Mouse (Mus musculus) forebrain, embryonic 15.5 days (tissue): ENCODE results near the gene Ccdc186. TPM values are rescaled to one million over a fixed set of nuclear protein-coding genes. Genes with fewer than 3 reads are reported as not detected.

Source experiments
- ATAC-seq: fragments of 200-750 bp; cut with Nextera tagmentation; replicated peaks from 2 replicates; pipeline ENCODE4 v1.8.0; 2017; ENCODE audit warnings: mild to moderate bottlenecking, moderate TSS enrichment, moderate library complexity
- H3K27ac ChIP-seq: fragments of 300-500 bp; sonication (generic); replicated peaks from 2 replicates; pipeline ENCODE4 v1.5.1; 2015; ENCODE audit warnings: mild to moderate bottlenecking, inconsistent platforms
- H3K27me3 ChIP-seq: fragments of 300-500 bp; sonication (generic); 2 replicates; pipeline ENCODE4 v1.6.1; 2015; ENCODE audit warnings: inconsistent platforms
- H3K36me3 ChIP-seq: fragments of 300-500 bp; sonication (generic); 2 replicates; pipeline ENCODE4 v1.6.1; 2015; ENCODE audit warnings: mild to moderate bottlenecking, inconsistent platforms
- H3K4me1 ChIP-seq: fragments of 300-500 bp; sonication (generic); 2 replicates; pipeline ENCODE4 v1.6.1; 2015; ENCODE audit warnings: inconsistent platforms
- H3K4me2 ChIP-seq: fragments of 300-500 bp; sonication (generic); replicated peaks from 2 replicates; pipeline ENCODE4 v1.6.1; 2015; ENCODE audit warnings: mild to moderate bottlenecking, inconsistent platforms
- H3K4me3 ChIP-seq: fragments of 300-500 bp; sonication (generic); 2 replicates; pipeline ENCODE4 v1.5.1; 2015; ENCODE audit warnings: mild to moderate bottlenecking, inconsistent platforms
- H3K9ac ChIP-seq: fragments of 300-500 bp; sonication (generic); replicated peaks from 2 replicates; pipeline ENCODE4 v1.6.1; 2015; ENCODE audit warnings: mild to moderate bottlenecking, inconsistent platforms
- H3K9me3 ChIP-seq: fragments of 300-500 bp; sonication (generic); 2 replicates; pipeline ENCODE4 v1.6.1; 2016; ENCODE audit warnings: inconsistent platforms
- WGBS: fragments of 180-500 bp; shearing (Covaris S2); methylation state at CpG from one replicate; pipeline ENCODE4 v1.1.7; 2015; ENCODE audit warnings: mixed read lengths; 5-methylcytosine and 5-hydroxymethylcytosine counted together
- polyA plus RNA-seq: library from polyadenylated mRNA; unstranded; fragments of >200 nt; fragmentation: Nextera tagmentation; extraction: Ambion mirVana; gene quantifications from 2 replicates; pipeline ENCODE4 v1.2.1, GENCODE M21; 2015

The Ccdc186 gene
- polyA plus RNA-seq, 1 experiment from 2014 or later, result 27.6 TPM

DNA sequence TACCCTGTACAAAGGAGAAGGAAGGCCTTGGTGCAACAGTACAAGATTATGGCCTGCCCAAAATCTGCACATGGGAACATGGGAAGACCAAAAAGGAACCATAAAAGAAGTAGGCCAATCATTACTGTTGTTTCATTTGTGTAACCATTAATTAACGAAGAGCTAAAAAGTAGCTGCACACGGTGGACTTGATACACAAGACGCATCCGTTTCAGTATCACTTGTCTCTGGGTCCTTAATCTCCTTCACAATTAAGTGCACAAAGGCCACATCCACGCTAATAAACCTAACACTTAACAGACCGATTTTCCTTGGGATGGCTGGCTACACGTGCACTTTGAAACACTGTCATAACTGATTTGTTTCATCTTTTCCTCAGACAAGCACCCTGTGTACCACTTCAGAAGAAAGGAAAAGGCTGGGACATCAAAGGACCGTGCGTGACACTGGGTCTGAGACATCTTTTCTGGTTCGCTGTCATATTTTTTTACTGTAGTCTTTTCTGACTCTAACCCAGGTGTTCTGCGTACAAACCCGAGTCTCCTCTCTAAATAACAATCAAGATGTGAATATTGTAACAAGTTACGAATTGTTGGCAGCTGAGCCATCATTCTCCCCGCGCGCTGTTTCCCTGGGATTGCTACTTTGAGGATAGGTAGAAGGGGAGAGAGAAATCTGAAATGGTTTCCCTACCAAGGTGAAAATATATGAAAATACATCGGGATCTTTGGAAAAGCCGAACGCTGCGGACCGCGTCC, 771 bp downstream of the Ccdc186 start:
- no peak for ATAC-seq
- WGBS, result 4% methylated on average over 22 of the region's 22 CpGs
- Histone ChIP-seq H3K27ac (peak overlapping the region; percentile 93), H3K4me1 (peaks cover 44% of the 10 kb centered on the region), H3K4me3 (peak overlapping the region; percentile 96), H3K36me3 (no peaks in the 10 kb centered on the region), H3K9ac (peak overlapping the region; percentile 94), H3K4me2 (peak overlapping the region; percentile 60), H3K9me3 (no peaks in the 10 kb centered on the region), H3K27me3 (no peaks in the 10 kb centered on the region)

DNA sequence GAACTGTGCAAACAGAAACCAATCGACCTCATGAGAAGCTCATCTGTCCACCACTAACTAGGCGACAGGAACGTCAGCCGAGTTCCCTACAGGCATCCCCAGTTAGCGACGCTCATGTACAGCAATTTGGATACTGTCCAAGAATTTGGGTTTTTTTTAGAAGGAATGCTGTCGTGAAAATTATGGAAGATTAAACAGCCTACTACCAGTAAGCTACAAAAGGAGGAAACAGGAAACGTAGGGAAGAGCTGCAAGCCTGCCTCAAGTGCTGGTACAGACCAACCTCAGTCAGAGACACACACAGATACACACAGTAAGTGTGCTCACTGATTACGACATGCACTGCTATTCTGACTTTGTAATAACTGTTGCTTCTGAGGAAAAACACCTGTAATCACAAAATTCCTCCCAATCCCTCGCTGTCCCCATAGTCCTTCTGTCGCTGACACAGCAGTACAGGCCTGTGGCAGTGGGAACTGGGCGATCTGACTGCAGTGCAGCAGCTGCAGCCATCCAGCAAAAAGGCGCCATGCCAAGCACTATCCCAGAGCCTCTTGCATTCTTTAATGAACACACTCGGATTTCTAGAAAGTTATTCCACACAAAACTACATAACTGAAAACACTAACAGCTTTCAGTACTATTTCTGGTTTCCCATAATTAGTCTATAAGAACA, 4.0 kb downstream of the Ccdc186 start:
- peaks cover under 1% of the 10 kb centered on the region; the same call in 1 of the 2 replicates for H3K36me3 ChIP-seq
- H3K4me2 ChIP-seq, result peak overlapping the region; percentile 24; the same call in 1 of the 2 replicates
- no peak for ATAC-seq
- H3K9me3 ChIP-seq, result no peaks in the 10 kb centered on the region
- H3K27me3 ChIP-seq, result no peaks in the 10 kb centered on the region
- H3K4me3 ChIP-seq, result no peak overlapping the region
- WGBS, result 28% methylated on average over 14 of the region's 14 CpGs
- peaks cover 44% of the 10 kb centered on the region for H3K4me1 ChIP-seq
- H3K27ac ChIP-seq, result peak overlapping the region; percentile 37
- no peak overlapping the region for H3K9ac ChIP-seq

DNA sequence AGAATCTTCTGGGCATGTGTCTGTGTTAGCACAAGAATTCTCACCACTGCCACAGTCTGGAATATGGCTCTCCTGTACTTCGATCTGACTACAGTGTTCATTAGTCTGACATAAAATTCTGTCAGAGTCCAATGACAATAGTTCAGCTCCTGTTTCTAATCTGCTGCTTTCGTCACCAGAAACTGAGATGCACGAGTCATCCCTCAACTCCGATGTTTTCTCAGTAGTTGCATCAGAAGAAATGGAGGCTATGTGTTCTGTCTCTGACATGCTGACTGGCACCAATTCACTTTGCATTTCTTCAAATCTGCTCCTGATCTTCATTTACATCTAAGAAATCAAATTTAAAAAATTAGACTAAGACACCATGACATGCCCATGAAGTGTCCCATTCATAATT, 8.6 kb downstream of the Ccdc186 start:
- Histone ChIP-seq H3K27ac (no peak overlapping the region), H3K27me3 (no peaks in the 10 kb centered on the region), H3K4me2 (no peak overlapping the region), H3K9ac (no peak overlapping the region), H3K4me3 (no peak overlapping the region), H3K4me1 (peaks cover 17% of the 10 kb centered on the region), H3K9me3 (no peaks in the 10 kb centered on the region), H3K36me3 (peaks cover 15% of the 10 kb centered on the region)
- no peak for ATAC-seq
- 85% methylated on average over 4 of the region's 4 CpGs for WGBS

DNA sequence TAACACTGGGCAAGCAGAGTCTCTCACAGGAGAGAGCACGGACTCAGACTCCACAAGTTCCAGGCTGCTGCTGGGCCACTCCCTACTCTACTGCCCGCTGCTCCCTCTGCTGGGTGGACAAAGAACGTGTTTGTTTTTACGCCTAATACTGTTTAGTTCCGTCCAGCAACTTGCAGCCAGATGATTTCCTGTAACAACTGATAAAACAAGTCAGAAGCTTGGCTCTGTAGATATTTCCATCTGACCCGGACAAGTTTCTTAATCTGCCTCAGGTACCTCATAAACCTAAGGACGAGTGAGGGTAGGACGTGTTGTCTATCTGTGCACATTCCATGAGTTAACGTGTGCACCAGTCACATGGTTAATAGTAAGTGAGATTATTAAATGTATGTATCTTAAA, 10.4 kb downstream of the Ccdc186 start:
- WGBS, result 43% methylated on average over 9 of the region's 9 CpGs
- Histone ChIP-seq H3K9me3 (no peaks in the 10 kb centered on the region), H3K27me3 (no peaks in the 10 kb centered on the region), H3K27ac (no peak overlapping the region), H3K4me1 (no peaks in the 10 kb centered on the region), H3K4me2 (no peak overlapping the region), H3K36me3 (peaks cover 31% of the 10 kb centered on the region), H3K9ac (no peak overlapping the region), H3K4me3 (no peak overlapping the region)
- ATAC-seq, result no peak

DNA sequence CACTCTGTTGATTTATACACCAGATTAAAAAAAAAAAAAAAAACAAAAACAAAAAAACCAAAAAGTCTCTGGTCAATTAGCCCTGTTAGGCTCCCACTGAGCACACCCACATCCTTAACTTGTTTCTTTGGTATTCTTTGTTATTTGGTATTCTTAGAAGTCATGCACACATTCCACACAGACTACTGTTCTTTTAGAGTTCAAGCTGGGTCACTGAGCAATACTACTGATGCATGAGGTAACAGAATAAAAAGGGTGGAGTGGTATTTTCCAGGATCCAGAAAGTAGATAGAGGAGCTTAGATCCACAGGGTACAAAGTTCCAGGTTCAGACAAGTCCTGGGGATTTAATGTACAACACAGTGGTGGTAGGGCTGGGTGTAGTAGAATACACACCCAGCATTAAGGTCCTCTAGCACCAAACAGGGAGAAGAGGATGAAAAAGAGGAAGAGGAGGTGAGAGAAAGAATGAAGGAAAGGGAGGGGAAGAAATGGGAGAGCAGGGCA, 11.3 kb downstream of the Ccdc186 start:
- Histone ChIP-seq H3K36me3 (peaks cover 38% of the 10 kb centered on the region), H3K4me2 (no peak overlapping the region), H3K9me3 (no peaks in the 10 kb centered on the region), H3K4me1 (no peaks in the 10 kb centered on the region), H3K9ac (no peak overlapping the region), H3K27me3 (no peaks in the 10 kb centered on the region), H3K4me3 (no peak overlapping the region), H3K27ac (no peak overlapping the region)
- no peak for ATAC-seq

DNA sequence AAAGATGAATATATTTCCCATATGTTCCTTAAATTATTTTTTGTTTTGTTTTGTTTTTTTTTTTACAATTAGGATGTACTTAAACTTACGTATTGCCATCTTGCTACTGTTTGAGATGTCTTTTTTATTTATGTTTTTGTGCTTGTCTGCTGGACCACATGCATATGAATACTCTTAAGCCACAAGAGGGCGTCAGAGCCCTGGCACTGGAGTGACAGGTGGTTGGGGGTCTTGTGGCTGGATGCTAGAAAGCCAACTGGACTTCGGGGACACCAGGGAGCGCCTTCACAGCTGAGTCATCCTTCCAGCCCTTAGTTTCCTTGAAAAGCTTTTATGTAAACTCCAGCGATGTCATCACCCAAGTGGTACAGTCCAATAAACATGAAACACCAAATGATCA, 13.2 kb downstream of the Ccdc186 start:
- H3K4me3 ChIP-seq, result no peak overlapping the region
- WGBS, result 55% methylated on average over 5 of the region's 5 CpGs
- H3K36me3 ChIP-seq, result peaks cover 50% of the 10 kb centered on the region
- no peaks in the 10 kb centered on the region for H3K9me3 ChIP-seq
- no peak overlapping the region for H3K4me2 ChIP-seq
- ATAC-seq, result no peak
- H3K27ac ChIP-seq, result no peak overlapping the region
- H3K27me3 ChIP-seq, result no peaks in the 10 kb centered on the region
- no peak overlapping the region for H3K9ac ChIP-seq
- no peaks in the 10 kb centered on the region for H3K4me1 ChIP-seq

DNA sequence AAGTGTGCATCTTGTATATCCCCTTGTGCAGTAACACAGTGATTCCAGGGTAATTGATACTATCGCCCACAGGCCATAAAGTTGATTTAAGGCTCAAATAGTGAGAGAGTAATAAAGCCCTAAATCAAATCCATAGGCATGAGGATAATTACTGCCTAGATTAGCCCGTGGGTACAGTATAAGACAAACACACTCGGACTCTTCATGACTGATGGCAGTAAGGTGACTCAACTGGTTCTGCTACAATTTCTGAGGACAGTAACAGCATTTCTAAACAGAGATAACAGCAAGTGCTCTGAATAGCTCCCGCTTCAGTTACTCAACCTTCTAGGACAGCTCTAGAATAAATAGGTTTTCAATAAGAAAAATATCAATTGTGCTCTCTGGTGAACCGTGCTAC, 14.9 kb downstream of the Ccdc186 start:
- Histone ChIP-seq H3K27me3 (no peaks in the 10 kb centered on the region), H3K4me1 (no peaks in the 10 kb centered on the region), H3K9ac (no peak overlapping the region), H3K9me3 (no peaks in the 10 kb centered on the region), H3K27ac (no peak overlapping the region), H3K4me3 (no peak overlapping the region), H3K36me3 (peaks cover 45% of the 10 kb centered on the region), H3K4me2 (no peak overlapping the region)
- WGBS, result 93% methylated on average over 5 of the region's 5 CpGs
- no peak for ATAC-seq

DNA sequence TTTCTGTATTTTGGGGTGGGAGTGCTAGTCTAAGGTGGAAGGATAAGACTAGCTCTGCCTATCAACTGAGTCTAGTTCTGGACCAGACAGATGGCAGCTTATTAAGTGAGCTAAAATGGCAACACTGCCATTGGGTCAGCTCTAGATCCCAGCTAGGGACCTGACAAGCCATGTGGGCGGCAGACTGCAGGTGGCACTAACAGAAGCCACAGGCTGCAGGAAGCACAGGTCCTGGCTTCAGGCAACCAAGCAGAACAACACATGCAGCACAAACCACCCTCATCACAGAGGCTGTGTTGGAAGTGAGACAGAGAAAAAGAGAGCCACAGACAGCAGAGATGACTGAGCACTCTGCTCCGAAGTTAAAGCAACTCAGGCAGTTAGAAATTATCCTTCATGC, 16.6 kb downstream of the Ccdc186 start:
- Histone ChIP-seq H3K4me1 (no peaks in the 10 kb centered on the region), H3K9ac (no peak overlapping the region), H3K27ac (no peak overlapping the region), H3K4me2 (no peak overlapping the region), H3K9me3 (no peaks in the 10 kb centered on the region), H3K36me3 (peaks cover 60% of the 10 kb centered on the region), H3K4me3 (no peak overlapping the region), H3K27me3 (no peaks in the 10 kb centered on the region)
- 88% methylated on average over 2 of the region's 2 CpGs for WGBS
- ATAC-seq, result no peak

DNA sequence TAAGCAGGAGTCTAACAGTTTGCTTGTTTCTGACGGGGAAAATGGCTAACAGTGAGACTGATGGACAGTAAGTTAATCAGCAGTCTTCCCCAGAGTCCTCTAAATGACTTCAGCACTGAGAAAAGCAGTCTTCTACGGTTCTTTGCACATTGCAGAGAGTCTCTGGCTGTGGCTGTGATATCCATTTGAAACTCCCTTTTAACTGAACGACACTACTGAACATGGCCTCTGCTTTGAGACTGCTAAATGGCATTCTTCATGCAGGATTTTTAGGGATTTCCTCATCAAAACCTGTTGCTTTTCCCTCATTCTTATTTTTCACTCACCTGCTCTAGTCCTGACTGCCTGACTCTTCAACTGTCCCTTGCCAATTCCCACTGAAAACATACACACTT, 19.6 kb downstream of the Ccdc186 start:
- no peak overlapping the region for H3K9ac ChIP-seq
- peaks cover 62% of the 10 kb centered on the region for H3K36me3 ChIP-seq
- no peak overlapping the region for H3K27ac ChIP-seq
- no peaks in the 10 kb centered on the region for H3K4me1 ChIP-seq
- no peak overlapping the region for H3K4me2 ChIP-seq
- no peak overlapping the region for H3K4me3 ChIP-seq
- no peaks in the 10 kb centered on the region for H3K27me3 ChIP-seq
- no peaks in the 10 kb centered on the region for H3K9me3 ChIP-seq
- WGBS, result 63% methylated on average over 3 of the region's 3 CpGs
- ATAC-seq, result no peak

DNA sequence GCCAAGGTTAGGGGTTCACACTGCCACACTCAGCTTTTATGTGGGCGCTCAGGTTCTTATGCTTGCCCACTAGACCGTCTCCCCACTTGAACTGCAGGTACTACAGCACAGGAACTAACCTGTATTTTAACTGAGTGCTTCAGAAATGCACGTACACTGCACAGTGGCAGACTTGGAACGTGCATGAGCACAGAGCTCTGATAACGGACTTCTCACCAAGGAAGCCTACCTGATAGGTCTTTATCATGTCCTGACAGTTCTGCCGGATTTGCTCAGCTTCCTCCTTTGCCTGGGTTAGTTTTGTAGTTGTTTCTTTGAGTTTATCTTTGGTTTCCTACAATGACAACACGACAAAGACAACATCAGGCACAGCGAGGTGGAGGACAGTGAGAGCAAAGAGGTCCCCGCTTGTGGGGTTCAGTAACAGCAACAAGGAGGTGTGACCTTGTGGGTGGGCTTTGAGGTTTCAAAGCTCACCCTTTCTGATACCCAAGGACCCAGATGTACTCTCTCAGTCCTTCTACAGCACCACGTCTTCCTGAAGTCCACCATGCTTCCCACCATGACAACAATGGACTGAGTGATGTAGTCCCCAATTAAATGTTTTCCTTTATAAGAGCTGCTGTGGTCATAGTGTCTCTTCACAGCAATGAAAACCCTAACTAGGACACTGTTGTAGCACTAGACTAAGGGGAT, 20.2 kb downstream of the Ccdc186 start:
- 90% methylated on average over 10 of the region's 10 CpGs for WGBS
- Histone ChIP-seq H3K4me3 (no peak overlapping the region), H3K27me3 (no peaks in the 10 kb centered on the region), H3K4me1 (no peaks in the 10 kb centered on the region), H3K36me3 (peaks cover 59% of the 10 kb centered on the region), H3K9me3 (no peaks in the 10 kb centered on the region), H3K27ac (no peak overlapping the region), H3K9ac (no peak overlapping the region), H3K4me2 (no peak overlapping the region)
- ATAC-seq, result no peak

DNA sequence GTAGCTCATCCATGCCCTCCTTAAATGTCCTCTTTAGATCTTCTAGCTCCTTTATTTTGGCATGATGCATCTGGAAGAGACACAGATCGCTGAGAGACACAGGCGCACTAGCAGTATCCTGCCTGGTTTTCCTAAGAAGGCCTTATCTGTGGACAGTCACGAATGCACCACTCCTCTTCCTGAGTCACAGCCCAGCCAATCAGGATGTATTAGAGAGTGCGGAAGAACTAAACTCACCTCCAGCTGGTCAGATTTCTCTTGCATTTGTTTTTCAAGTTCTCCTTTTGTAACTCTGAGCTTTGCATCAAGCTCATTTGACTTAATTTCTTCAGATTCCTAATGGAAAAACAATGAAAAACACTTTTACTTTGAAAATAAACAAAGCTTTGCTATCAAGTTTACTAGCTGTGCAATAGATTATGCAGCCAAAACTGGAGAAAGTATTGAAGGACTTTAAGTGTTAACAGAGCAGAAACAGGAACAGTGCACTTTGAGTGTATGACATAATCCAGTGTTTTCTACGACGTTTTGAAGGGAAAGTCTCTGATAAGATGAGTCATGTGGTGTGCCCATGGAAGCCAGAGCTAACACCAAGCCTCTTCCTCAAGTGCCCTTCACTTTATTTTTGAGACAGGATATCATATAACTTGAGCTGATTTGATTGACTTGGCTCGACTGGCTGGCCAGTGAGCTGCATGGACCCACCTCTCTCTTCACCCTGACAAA, 20.9 kb downstream of the Ccdc186 start:
- Histone ChIP-seq H3K4me3 (no peak overlapping the region), H3K4me1 (no peaks in the 10 kb centered on the region), H3K27ac (no peak overlapping the region), H3K9me3 (no peaks in the 10 kb centered on the region), H3K27me3 (no peaks in the 10 kb centered on the region), H3K4me2 (no peak overlapping the region), H3K9ac (no peak overlapping the region), H3K36me3 (peaks cover 59% of the 10 kb centered on the region)
- WGBS, result 87% methylated on average over 7 of the region's 7 CpGs
- ATAC-seq, result no peak

DNA sequence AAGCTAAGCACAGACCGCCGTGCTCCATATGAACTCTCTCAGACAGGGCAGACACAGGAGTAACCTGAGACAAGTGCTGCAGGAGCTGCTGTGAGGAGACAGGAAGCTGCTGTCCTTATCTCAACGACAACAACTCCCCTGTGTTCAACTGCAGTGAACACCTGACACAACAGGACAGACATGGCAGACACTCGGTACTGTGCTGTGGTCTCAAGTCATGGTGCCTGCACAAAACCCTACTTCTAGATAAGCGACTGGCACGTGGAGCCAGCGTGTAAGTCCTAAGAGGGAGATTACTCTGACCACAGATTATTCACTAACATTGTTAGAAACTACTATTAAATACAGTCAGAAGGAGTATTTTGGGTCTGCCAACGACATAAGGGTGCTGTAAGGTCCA, 21.8 kb downstream of the Ccdc186 start:
- no peaks in the 10 kb centered on the region for H3K27me3 ChIP-seq
- H3K4me2 ChIP-seq, result no peak overlapping the region
- no peak overlapping the region for H3K27ac ChIP-seq
- no peak overlapping the region for H3K9ac ChIP-seq
- H3K36me3 ChIP-seq, result peaks cover 61% of the 10 kb centered on the region
- no peak overlapping the region for H3K4me3 ChIP-seq
- 93% methylated on average over 8 of the region's 8 CpGs for WGBS
- no peaks in the 10 kb centered on the region for H3K4me1 ChIP-seq
- ATAC-seq, result no peak
- H3K9me3 ChIP-seq, result no peaks in the 10 kb centered on the region
